16 mouse cellular contexts compared by ENCODE assay signal in the genomic region with DNA sequence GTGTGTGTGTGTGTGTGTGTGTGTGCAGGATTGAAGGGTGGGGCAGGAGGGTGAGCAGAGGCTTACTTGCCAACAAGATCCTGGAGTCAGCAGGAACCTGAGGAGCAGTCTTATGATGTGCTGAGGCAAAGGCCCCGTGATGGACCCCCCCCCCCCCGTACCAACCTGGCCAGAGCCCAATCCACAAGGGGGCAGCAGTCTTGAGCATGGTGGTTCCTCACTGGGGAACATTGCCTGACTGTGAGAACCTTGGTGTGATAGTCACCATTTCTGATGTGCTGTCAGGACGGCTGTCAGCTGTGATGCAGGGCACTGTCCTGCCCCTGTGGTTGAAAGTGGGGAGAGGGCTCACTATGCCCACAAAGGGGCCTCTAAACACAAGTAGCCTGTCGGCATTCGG.
A peak's percentile ranks its signal among the peaks of the same experiment; 100 is the strongest.
DNase-seq lines count a peak whose midpoint lies in the region; ATAC-seq and TF ChIP-seq lines count a peak whose summit lies in the region.
"Had no signal": no experiment of that assay in that cellular context is flagged by ENCODE, and none has a peak within 500 bp of the region (broad histone marks: within the 10 kb centered on the region; RNA-seq: fewer than 3 reads in every experiment).

No protein-coding gene starts in this region.

- ATAC-seq in liver, postnatal 0 days = no peak
- ATAC-seq in liver, embryonic 12.5 days = no peak
- ATAC-seq: forebrain, embryonic 15.5 days had no signal

- DNase-seq in gastrocnemius, adult 2 months = peak; percentile 29
- DNase-seq in gastrocnemius, postnatal 10 days = no peak
- DNase-seq in liver, postnatal 0 days = no peak
- peak; percentile 41 to 42 for DNase-seq in B cell, adult 2 months
- no peak for DNase-seq in ovary, adult 18-20 months (ENCODE audit: low spot score)
- no peak for DNase-seq in embryo, embryonic 9.5 days (ENCODE audit: extremely low spot score)
- DNase-seq: cerebellum, postnatal 36 days; liver, embryonic 13.5 days; retina, postnatal 1 day; right cerebral cortex, postnatal 4 days had no signal

- H3K4me3 ChIP-seq in gastrocnemius, adult 2 months = no peak overlapping the region
- H3K4me3 ChIP-seq in liver, postnatal 0 days (ENCODE audit: low read depth, low read length) = no peak overlapping the region
- H3K4me3 ChIP-seq in liver, embryonic 12.5 days = no peak overlapping the region
- H3K4me3 ChIP-seq in bone marrow, adult 2 months (replicated peaks; ENCODE audit: control insufficient read depth, low read depth, low read length) = no peak overlapping the region
- H3K4me3 ChIP-seq: embryonic facial prominence, embryonic 12.5 days; forebrain, embryonic 15.5 days; heart, embryonic 13.5 days; liver, embryonic 13.5 days; neural tube, embryonic 15.5 days had no signal

- TF ChIP-seq CTCF in gastrocnemius, adult 2 months (IDR thresholded peaks at IDR 0.05) = no peak; the same call in 1 of the 2 replicates
- peak; percentile 40 for TF ChIP-seq CTCF in liver, postnatal 0 days (IDR thresholded peaks at IDR 0.05; ENCODE audit: low read depth)
- TF ChIP-seq CTCF in bone marrow, adult 2 months (IDR thresholded peaks at IDR 0.05; ENCODE audit: control insufficient read depth, insufficient read depth, low read length) = peak; percentile 9; the same call in 1 of the 2 replicates

- H3K27ac ChIP-seq in gastrocnemius, adult 2 months = no peak overlapping the region
- H3K27ac ChIP-seq in liver, postnatal 0 days (ENCODE audit: low read depth) = no peak overlapping the region
- no peak overlapping the region for H3K27ac ChIP-seq in liver, embryonic 12.5 days
- H3K27ac ChIP-seq in bone marrow, adult 2 months (ENCODE audit: control insufficient read depth, insufficient read depth, low read depth, low read length, poor library complexity) = no peak overlapping the region
- H3K27ac ChIP-seq: embryonic facial prominence, embryonic 12.5 days; forebrain, embryonic 15.5 days; heart, embryonic 13.5 days; liver, embryonic 13.5 days; neural tube, embryonic 15.5 days had no signal

- no peaks in the 10 kb centered on the region for H3K4me1 ChIP-seq in liver, postnatal 0 days (ENCODE audit: insufficient read depth)
- no peaks in the 10 kb centered on the region for H3K4me1 ChIP-seq in liver, embryonic 12.5 days
- H3K4me1 ChIP-seq in bone marrow, adult 2 months (ENCODE audit: control insufficient read depth, insufficient read depth, low read length) = no peaks in the 10 kb centered on the region; the same call in none of the 2 replicates
- H3K4me1 ChIP-seq: embryonic facial prominence, embryonic 12.5 days; forebrain, embryonic 15.5 days; heart, embryonic 13.5 days; liver, embryonic 13.5 days; neural tube, embryonic 15.5 days had no signal

- intact Hi-C loops in gastrocnemius, adult 2 months (cut with DNase I) = loop anchor here (5.0 kb wide), 1 partner anchor 56 kb away; no protein-coding TSS in a partner anchor

- no peak for TF ChIP-seq EP300 in liver, postnatal 0 days (IDR thresholded peaks at IDR 0.05; ENCODE audit: low read depth)

- no peaks in the 10 kb centered on the region for H3K36me3 ChIP-seq in liver, postnatal 0 days (replicated peaks; ENCODE audit: insufficient read depth, low read length)
- H3K36me3 ChIP-seq in liver, embryonic 12.5 days = no peaks in the 10 kb centered on the region
- H3K36me3 ChIP-seq: embryonic facial prominence, embryonic 12.5 days; forebrain, embryonic 15.5 days; heart, embryonic 13.5 days; liver, embryonic 13.5 days; neural tube, embryonic 15.5 days had no signal

- no peaks in the 10 kb centered on the region for H3K27me3 ChIP-seq in liver, postnatal 0 days (ENCODE audit: insufficient read depth, low read length)
- no peaks in the 10 kb centered on the region for H3K27me3 ChIP-seq in liver, embryonic 12.5 days (replicated peaks)
- H3K27me3 ChIP-seq: embryonic facial prominence, embryonic 12.5 days; forebrain, embryonic 15.5 days; heart, embryonic 13.5 days; liver, embryonic 13.5 days; neural tube, embryonic 15.5 days had no signal

- 72% methylated on average over 5 of the region's 5 CpGs for WGBS in liver, postnatal 0 days (ENCODE audit: insufficient replicate concordance)
- 76% methylated on average over 5 of the region's 5 CpGs for WGBS in liver, embryonic 12.5 days (ENCODE audit: insufficient replicate concordance)
- WGBS in bone marrow, adult 2 months = 75% methylated on average over 5 of the region's 5 CpGs

- H3K9me3 ChIP-seq in liver, postnatal 0 days (ENCODE audit: low read length) = no peaks in the 10 kb centered on the region
- no peaks in the 10 kb centered on the region for H3K9me3 ChIP-seq in liver, embryonic 12.5 days (replicated peaks)
- H3K9me3 ChIP-seq: embryonic facial prominence, embryonic 12.5 days; forebrain, embryonic 15.5 days; heart, embryonic 13.5 days; liver, embryonic 13.5 days; neural tube, embryonic 15.5 days had no signal

- H3K4me2 ChIP-seq in liver, postnatal 0 days (ENCODE audit: low read depth, low read length) = no peak overlapping the region
- H3K4me2 ChIP-seq in liver, embryonic 12.5 days = no peak overlapping the region
- H3K4me2 ChIP-seq: embryonic facial prominence, embryonic 12.5 days; forebrain, embryonic 15.5 days; heart, embryonic 13.5 days; liver, embryonic 13.5 days; neural tube, embryonic 15.5 days had no signal

- no peak overlapping the region for H3K9ac ChIP-seq in liver, postnatal 0 days (replicated peaks)
- H3K9ac ChIP-seq in liver, embryonic 12.5 days = no peak overlapping the region
- H3K9ac ChIP-seq: embryonic facial prominence, embryonic 12.5 days; forebrain, embryonic 15.5 days; heart, embryonic 13.5 days; liver, embryonic 13.5 days; neural tube, embryonic 15.5 days had no signal

- TF ChIP-seq POLR2A in bone marrow, adult 2 months (IDR thresholded peaks at IDR 0.05; ENCODE audit: borderline replicate concordance, control insufficient read depth, low read depth, low read length) = no peak

Comparison
In these comparisons a context has a peak if more than half of its experiments do, and no peak if none do; other contexts are left out.
1. DNase-seq: peak in gastrocnemius, adult 2 months (single experiment) and B cell, adult 2 months (2 of 2); none in gastrocnemius, postnatal 10 days (single experiment), liver, postnatal 0 days (single experiment), ovary, adult 18-20 months (single experiment) and embryo, embryonic 9.5 days (single experiment).